Mouse (Mus musculus) common myeloid progenitor, adult 5-6 weeks (primary cell): ENCODE results near the gene Slc10a1. TPM values are rescaled to one million over a fixed set of nuclear protein-coding genes. Genes with fewer than 3 reads are reported as not detected.
"Not testable (repeated sequence)": the region's sequence is repeated elsewhere in the genome, so short reads cannot be mapped to it uniquely, and the experiment has no call there.

Experiments used
- ATAC-seq: replicated peaks from 2 replicates; pipeline ENCODE4 v1.8.0; 2016; ENCODE audit warnings: low read depth, mild to moderate bottlenecking, moderate TSS enrichment, inconsistent platforms; ENCODE audit not compliant: poor library complexity, severe bottlenecking
- total RNA-seq: library from RNA; stranded (forward); fragments of 200-1000, 187-1606 nt; gene quantifications from 2 replicates; pipeline ENCODE4 v1.2.3, GENCODE M21; 2017

The Slc10a1 gene
- total RNA-seq, 1 experiment from 2014 or later, result 2.3 TPM

GRCm38 (mm10) chr12:80970181-80970705 lies 1.7 kb upstream of the Slc10a1 start:
- ATAC-seq, result no peak

- ATAC-seq, result no peak
These were observed 587 bp downstream of the Slc10a1 start for GRCm38 (mm10) chr12:80967918-80968317.

GRCm38 (mm10) chr12:80966059-80966838 lies 2.3 kb downstream of the Slc10a1 start:
- no peak for ATAC-seq

DNA sequence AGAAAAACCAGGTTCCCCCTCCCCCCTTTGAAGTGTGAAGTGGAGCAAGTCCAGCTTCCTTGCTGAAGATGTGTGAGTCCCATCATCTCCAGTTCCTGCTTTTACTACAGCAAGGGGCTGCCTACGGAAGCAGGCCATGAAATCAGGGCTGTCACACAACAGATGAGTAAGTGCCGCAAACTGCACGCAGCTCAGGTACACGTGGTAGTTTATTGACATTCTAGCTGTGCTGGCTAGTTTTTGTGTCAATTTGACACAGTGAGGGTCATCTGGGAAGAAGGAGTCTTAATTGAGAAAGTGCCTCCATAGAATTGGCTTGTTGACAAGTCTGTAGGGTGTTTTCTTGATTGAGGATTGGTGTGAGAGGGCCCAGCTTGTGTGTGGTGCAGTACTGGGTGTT lies 5.9 kb downstream of the Slc10a1 start:
- ATAC-seq, result no peak

GRCm38 (mm10) chr12:80957961-80958360 lies 10.5 kb downstream of the Slc10a1 start:
- no peak for ATAC-seq

DNA sequence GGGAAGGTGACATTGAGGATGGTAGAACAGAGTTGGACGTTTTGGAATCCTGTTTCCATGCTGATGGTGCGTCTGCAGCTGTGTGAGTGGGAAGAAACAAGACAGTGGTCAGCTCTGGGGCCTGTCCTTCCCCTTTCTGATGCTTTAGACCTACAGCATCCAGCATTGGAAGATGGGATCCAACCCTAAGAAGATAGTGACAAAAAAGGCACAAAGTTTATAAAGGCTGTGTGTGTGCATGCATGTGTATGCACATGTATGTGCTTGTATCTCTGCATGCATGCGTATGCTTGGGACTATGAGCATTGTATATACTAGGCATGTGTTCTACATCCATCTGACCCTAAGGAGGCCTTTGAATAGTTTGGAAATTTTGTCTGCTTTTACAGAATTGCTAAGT lies 12.5 kb downstream of the Slc10a1 start:
- no peak for ATAC-seq

DNA sequence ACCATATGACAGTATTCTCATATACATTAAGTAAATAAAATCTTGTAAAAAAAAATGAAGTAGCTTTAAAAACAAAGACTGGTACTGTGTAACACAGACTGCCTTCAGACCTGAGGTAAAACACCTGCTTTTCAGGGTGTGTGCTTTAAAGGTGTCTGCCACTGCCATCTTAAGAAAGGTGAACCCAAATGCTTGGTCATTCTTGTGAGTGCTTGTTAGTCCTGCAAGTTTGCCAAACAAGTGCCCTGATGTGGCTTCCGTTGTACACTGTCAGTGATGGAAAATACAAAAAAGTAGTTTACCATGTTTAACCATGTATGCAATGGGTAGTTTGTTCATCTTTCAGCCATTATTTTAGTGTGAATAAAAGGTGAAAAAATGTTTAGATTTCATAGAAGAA lies 16.0 kb downstream of the Slc10a1 start:
- no peak for ATAC-seq

DNA sequence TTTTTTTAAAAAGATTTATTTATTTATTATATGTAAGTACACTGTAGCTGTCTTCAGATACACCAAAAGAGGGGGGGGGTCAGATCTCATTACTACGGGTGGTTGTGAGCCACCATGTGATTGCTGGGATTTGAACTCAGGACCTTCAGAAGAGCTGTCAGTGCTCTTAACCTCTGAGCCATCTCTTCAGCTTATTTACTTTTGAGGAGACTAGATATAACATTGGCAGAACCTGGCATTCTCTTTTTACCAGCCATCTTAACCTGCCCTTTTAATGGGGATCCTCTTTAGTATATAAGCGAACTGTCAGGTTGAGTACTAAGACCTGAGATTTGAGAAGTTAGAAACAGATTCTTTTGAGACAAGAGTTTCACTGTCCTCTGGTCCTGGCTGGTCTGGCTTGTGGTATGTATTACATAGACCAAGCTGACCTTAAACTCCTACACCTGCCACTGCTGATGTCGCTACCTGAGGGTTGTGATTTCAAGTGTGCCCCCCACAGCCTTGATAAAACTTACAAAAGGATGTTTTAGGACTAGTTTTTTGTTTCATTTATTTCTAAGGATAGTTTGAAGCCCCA lies 16.8 kb downstream of the Slc10a1 start:
- no peak for ATAC-seq

- ATAC-seq, result not testable (repeated sequence)
These were observed 18.9 kb downstream of the Slc10a1 start for GRCm38 (mm10) chr12:80949603-80950002.

- ATAC-seq, result no peak
These were observed 20.3 kb downstream of the Slc10a1 start for GRCm38 (mm10) chr12:80948202-80948601.

GRCm38 (mm10) chr12:80945996-80946355 lies 22.5 kb downstream of the Slc10a1 start:
- ATAC-seq, result peak; percentile 64

DNA sequence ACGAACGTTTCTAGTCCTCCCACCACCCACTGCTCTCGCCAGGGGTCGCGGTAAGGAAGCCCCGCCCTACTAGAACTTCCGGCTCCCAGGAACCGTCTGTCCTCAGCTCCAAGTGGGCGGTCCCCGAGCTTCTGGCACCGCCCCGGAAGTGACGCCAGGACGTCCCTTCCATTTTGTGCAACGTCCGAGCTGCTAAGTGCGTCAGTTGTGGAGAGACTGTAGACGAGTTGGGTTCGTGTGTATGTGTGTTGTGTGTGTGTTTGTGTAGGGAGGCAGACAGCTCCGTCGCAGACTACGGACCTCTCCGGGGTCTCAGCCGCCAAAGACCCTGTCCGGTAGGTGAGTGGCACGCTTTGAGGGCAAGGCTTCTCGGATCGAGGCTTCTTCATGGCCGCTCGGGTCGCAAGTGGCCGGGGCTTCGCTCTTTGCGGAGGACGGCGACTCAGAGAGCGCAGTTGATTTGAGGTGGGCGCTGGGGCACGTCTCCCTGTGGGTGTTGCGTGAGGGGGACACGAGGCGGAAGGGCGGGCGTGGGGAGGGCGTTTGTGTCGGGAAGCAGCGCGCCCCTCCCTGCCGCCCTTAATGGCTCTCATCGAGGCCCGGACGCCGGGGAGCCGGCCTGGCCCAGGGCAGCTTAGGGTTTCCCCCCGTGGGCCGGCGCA lies 23.0 kb downstream of the Slc10a1 start, which contains the start of gene Srsf5:
TSS of gene Srsf5 (plus strand) at position 171 of the 662 bp plus-strand sequence.
- peak; percentile 80 for ATAC-seq

DNA sequence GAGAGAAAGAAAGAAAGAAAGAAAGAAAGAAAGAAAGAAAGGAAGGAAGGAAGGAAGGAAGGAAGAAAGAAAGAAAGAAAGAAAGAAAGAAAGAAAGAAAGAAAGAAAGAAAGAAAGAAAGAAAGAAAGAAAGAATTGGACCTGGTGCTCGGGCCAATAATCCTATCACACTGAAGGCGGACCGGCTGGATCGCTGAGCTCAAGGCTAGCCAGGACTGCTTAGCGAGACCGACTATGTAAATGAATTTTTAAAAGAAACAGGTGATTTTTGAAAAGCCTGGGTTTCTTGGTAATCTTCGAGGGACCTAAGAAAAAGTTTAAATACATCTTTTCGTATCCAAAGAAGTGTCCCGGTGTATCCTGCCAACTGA lies 23.6 kb downstream of the Slc10a1 start:
- ATAC-seq, result peak; percentile 26

- ATAC-seq, result no peak
These were observed 24.3 kb downstream of the Slc10a1 start for GRCm38 (mm10) chr12:80944204-80944603.

DNA sequence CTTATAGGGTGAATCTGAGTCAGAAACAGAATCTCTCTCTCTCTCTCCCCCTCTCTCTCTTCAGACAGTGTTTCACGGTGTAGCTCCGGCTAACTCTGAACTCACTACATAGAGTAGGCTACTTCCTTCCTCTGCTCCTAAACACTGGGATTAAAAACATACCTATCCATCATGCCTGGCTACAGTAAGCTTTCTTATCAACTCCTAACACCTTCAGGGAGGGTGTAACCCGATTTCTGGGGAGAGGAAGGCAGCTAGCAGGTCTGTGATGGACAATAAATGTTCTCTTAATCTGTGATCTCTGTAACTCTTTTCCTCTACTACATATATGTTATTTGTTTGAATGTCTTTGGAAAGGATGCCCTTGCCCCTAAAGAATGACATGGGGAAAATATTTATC lies 25.1 kb downstream of the Slc10a1 start:
- ATAC-seq, result no peak

DNA sequence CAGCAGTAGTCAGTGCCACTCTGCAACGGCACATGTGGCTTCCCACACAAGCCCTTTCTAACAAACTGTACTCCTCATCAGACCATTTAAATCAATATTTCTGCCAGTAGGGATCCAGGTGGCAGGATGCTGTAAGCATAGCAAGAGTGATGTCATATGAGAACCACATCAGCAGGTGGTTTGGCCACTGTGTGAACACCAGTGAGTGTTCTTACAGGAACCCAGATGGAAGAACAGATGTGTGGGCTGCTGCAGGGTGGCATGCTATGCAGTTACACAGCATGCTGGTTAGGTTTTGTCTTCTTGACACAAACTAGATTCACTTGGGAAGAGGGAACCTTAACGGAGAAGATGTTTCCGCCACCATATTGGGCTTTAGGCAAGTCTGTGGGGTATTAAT lies 26.6 kb downstream of the Slc10a1 start:
- no peak for ATAC-seq

DNA sequence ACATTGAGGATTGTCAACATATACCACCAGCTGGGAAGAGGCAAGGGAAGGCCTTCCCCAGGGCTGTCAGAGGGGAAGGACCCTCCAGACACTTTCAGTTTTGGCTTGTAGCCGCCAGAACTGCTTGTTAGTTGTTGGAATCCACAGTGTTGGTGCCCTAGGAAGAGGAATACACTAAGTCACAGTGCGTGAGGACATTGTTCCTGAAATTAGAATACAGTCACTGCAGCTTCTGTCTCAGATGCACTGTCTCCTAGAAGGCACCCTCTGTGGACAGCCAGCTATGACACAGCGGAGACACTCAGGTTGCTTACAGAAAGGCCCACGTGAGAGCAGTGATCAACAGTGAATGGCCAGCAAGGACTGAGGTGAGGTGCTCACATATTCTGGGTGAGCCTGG lies 29.3 kb downstream of the Slc10a1 start:
- peak; percentile 46 for ATAC-seq

DNA sequence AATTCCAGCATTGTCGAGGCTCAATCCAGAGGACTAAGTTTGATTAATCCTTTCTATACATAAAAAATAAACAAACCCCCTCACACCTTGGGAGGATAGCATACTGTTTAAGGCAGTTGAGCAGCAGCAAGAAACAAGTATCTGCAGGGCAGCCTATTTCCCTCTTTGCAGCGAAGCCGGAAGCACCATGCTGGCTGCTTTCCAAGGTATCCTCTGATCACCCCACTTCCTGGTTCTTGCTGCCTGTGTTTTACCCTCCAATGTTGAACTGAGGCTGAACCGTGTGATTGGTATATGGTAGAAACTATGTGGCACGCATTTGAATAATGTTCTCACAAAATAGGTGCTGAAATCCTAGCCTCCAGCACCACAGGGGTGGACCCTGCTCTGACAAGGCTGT lies 29.9 kb downstream of the Slc10a1 start:
- peak; percentile 84 for ATAC-seq

DNA sequence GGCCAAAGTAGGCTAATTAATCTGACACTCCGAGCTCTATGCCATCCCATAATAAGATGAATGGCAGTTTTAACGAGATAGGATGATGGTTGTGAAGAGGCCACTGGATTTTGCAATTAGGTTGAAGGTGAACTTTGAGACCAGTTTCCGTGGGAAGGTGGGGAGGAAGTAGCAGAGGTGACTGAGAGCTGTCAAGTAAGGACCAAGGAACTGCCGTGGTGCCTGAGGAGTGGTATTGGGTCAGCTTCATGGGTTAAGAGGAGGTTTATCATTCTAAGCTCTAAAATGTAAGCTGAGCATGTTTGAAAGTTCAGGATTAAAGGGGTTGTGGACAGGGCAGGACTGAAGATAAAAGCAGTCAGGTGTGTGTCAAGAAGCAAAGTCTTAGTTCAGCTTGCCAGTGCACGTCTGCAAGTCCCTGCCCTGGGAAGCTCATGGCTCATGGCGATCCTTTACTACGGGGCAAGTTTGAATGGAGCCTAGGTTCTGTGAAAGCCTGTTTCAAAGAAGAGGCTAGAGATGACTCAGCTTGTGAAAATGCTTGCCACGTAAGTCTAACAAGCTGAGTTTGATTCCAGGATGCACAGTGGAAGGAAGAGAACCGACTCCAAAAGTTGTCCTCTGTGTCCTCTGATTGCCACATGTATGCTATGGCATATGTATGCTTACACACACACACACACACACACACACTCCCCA lies 31.0 kb downstream of the Slc10a1 start:
- no peak for ATAC-seq

- no peak for ATAC-seq
These were observed 31.8 kb downstream of the Slc10a1 start for GRCm38 (mm10) chr12:80936751-80937150.

DNA sequence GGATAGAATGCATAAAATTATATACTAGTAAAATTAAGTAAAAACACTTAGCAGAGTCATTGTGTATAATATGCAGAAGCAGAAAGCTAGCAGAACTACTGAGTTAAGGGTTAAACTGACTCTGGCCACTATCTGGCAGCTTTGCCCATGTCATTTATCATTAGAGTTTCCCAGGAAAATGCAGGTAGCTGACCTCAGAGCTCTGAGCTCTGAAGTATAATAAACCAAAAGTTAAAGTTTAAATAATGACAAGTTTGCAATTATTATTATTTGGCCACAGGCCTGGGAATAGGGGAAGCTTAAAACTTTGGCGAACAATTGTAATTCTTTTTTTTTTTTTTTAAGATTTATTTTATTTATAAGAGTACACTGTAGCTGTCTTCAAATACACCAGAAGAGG lies 35.6 kb downstream of the Slc10a1 start:
- ATAC-seq, result no peak
